Mouse (Mus musculus): Measurements from ENCODE around the gene Lrch1.
A peak's percentile ranks its signal among the peaks of the same experiment; 100 is the strongest.

Lrch1 gene

GRCm38 (mm10) chr14:74919132-74919531, 28.5 kb downstream of the Lrch1 start:
- DNase-seq, result no peak

- no peak for DNase-seq
Measured at GRCm38 (mm10) chr14:74918521-74919103, 29.1 kb downstream of the Lrch1 start.

- no peak for DNase-seq
Measured at GRCm38 (mm10) chr14:74917504-74918124, 30.1 kb downstream of the Lrch1 start.

GRCm38 (mm10) chr14:74916691-74917090, 31.0 kb downstream of the Lrch1 start:
- DNase-seq, result no peak

- DNase-seq, result no peak
Measured at GRCm38 (mm10) chr14:74916075-74916474, 31.6 kb downstream of the Lrch1 start.

- no peak for DNase-seq
Measured at GRCm38 (mm10) chr14:74915658-74916057, 32.0 kb downstream of the Lrch1 start.

GRCm38 (mm10) chr14:74915025-74915424, 32.7 kb downstream of the Lrch1 start:
- DNase-seq, result peak; percentile 63

GRCm38 (mm10) chr14:74913381-74914230, 34.1 kb downstream of the Lrch1 start:
- peak; percentile 61 for DNase-seq

- peak; percentile 77 for DNase-seq
Measured at GRCm38 (mm10) chr14:74910363-74910762, 37.3 kb downstream of the Lrch1 start.

GRCm38 (mm10) chr14:74909021-74909420, 38.7 kb downstream of the Lrch1 start:
- no peak for DNase-seq

- DNase-seq, result peak; percentile 44
Measured at GRCm38 (mm10) chr14:74908250-74908649, 39.4 kb downstream of the Lrch1 start.

GRCm38 (mm10) chr14:74907706-74908105, 40.0 kb downstream of the Lrch1 start:
- no peak for DNase-seq

GRCm38 (mm10) chr14:74905990-74906389, 41.7 kb downstream of the Lrch1 start:
- peak; percentile 58 for DNase-seq

GRCm38 (mm10) chr14:74904442-74904841, 43.2 kb downstream of the Lrch1 start:
- no peak for DNase-seq

GRCm38 (mm10) chr14:74903047-74903446, 44.6 kb downstream of the Lrch1 start:
- peak; percentile 84 for DNase-seq

- DNase-seq, result no peak
Measured at GRCm38 (mm10) chr14:74900705-74901369, 46.8 kb downstream of the Lrch1 start.

GRCm38 (mm10) chr14:74899953-74900704, 47.5 kb downstream of the Lrch1 start:
- DNase-seq, result peak; percentile 81

- DNase-seq, result no peak
Measured at GRCm38 (mm10) chr14:74898939-74899338, 48.7 kb downstream of the Lrch1 start.

GRCm38 (mm10) chr14:74893693-74894092, 54.0 kb downstream of the Lrch1 start:
- DNase-seq, result no peak

- no peak for DNase-seq
Measured at GRCm38 (mm10) chr14:74893085-74893648, 54.5 kb downstream of the Lrch1 start.

GRCm38 (mm10) chr14:74889304-74889703, 58.4 kb downstream of the Lrch1 start:
- DNase-seq, result no peak

- DNase-seq, result no peak
Measured at GRCm38 (mm10) chr14:74888103-74888502, 59.6 kb downstream of the Lrch1 start.

Measured in lung, postnatal 36 days (tissue).